Mouse (Mus musculus): ENCODE data around the gene Cts8. TPM values are rescaled to one million over a fixed set of nuclear protein-coding genes. Genes with fewer than 3 reads are reported as not detected.

Cts8 gene
- total RNA-seq (2021) = not detected in 2 replicates
- long read RNA-seq, experiment 1 = 0 reads
- long read RNA-seq, experiment 2 = 0 reads

DNA sequence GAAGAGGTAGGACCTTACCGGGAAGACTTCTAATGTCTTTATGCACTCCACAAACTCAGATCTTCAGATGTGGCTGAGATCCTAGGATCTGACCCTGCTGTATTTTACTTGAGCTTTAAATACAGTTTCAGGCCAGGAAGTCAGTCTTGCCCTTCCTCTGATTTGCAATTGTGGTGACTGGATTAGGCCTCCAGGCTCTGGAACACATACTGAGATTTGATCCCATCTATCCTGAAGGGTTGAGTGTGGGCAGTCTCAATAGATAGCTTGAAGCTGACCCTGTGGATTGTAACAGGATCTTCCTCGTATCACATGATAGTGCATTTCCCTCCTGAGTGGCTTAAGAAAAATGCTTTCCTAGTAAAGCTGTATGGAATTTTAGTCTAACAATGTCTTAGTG, at the start of gene Cts8:
Cts8 (minus strand) TSS at position 101 of the 400 bp plus-strand sequence.
- DNase-seq = no peak

DNA sequence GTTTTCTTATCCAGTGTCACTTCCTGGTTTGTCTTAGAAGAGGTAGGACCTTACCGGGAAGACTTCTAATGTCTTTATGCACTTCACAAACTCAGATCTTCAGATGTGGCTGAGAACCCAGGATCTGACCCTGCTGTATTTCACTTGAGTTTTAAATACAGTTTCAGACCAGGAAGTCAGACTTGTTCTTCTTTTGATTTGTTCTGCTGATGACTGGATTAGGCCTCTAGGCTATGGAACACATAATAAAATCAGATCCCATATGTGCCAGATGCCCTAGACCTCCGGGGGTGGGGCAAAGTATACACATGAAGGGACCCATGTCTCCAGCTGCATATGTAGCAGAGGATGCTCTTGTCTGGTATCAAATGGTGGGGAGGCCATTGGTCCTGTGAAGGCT, 33.6 kb upstream of the Cts8 start, which contains the start of gene Gm49398:
Gm49398 (minus strand) TSS at position 101 of the 400 bp plus-strand sequence.
- DNase-seq = no peak

DNA sequence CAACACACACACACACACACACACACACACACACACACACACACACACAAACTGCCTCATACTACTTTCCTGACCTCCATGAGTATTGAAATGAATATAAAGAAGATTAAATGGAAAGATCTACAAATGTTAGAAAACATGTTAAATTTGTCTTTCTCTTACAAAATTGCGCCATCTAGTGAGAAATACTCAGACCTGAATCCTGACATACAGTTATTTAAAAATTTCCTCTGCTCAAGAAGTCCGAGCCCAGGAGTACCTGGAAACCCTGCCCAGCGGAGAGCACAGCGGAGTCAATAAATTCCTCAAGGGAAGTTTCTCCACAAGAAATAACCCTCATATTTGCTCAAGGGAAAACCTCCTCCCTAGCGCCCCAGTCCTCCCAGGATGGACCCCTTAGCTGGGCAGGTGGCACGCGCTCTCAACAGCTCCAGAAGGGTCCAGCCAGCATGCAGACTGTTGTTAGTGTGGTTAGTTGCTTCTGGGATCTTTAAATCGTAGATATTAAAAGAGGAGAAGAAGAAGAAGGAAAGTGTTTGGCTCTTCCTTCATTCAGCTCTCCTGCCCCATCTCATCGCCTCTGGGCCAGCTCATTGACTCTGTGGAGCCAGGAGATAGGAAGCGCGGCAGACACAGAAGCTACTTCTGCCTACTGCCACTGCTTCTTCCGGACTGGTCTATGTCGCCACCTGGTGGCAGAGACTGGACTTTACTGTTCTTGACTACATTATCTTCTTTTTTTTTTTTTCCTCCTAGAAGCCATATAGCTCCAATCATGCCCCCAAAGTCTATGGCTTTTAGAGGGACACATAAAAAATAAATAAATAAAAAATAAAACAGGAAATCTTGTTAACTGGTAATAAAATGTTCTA, 13.8 kb downstream of the Cts8 start:
- DNase-seq = peak; percentile 72

DNA sequence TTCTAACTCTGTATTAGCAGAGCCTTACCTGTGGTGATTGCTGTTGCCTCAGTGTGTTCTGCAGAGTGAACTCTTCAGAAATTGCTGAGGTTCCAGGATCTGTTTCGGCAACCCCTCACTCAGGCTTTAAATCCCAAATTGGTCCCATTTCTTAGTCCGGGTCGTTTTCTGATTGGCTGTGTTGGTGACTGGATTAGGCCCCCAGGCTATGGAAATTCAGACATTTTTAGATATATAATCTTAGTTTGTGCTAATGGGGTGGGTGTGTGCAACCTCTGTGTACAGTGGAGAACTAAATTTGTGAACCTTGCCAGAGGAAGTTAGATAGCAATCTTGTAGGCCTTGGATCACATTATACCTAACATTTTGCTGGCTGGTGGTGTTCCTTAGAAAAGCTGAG, 51.8 kb downstream of the Cts8 start, which contains the start of gene Cts6:
Cts6 (minus strand) TSS at position 101 of the 400 bp plus-strand sequence.
- no peak for DNase-seq

Other genes starting within 250 kb of the Cts8 start
- not detected in 2 replicates for gene Ctsj, start 249.4 kb downstream of the Cts8 start, total RNA-seq (2021)
- gene Ctsq, start 214.7 kb downstream of the Cts8 start, total RNA-seq (2021) = not detected in 2 replicates
- not detected in 2 replicates for gene Ctsr, start 91.1 kb downstream of the Cts8 start, total RNA-seq (2021)
- gene Cts6, start 51.9 kb downstream of the Cts8 start, total RNA-seq (2021) = not detected in 2 replicates
- gene Gm49398, start 33.5 kb upstream of the Cts8 start, total RNA-seq (2021) = not detected in 2 replicates
- gene Cts7, start 102.8 kb upstream of the Cts8 start, total RNA-seq (2021) = not detected in 2 replicates